Mouse (Mus musculus) neural tube, embryonic 11.5 days (tissue): ENCODE measurements at regions not wholly inside any gene's neighbourhood (a gene's known extent, or its start where the extent isn't known, plus 50 kb on each side); places are given as distances from the start of the nearest gene placed in this dataset.

Experiments
- ATAC-seq: fragments of 200-750 bp; cut with Nextera tagmentation; 2 replicates; pipeline ENCODE4 v1.8.0; 2017; ENCODE audit warnings: moderate number of reproducible peaks, mild to moderate bottlenecking, moderate TSS enrichment, moderate library complexity; ENCODE audit not compliant: insufficient read depth, low FRiP score, low TSS enrichment
- DNase-seq: peaks from one replicate; pipeline ENCODE4 v3.0.0-alpha.2; 2015; ENCODE audit warnings: low spot score
- H3K27ac ChIP-seq: fragments of 300-500 bp; sonication (generic); 2 replicates; pipeline ENCODE4 v1.5.1; 2014; ENCODE audit warnings: low read depth, mild to moderate bottlenecking, low read length
- H3K27me3 ChIP-seq: fragments of 300-500 bp; sonication (generic); 2 replicates; pipeline ENCODE4 v1.6.1; 2014; ENCODE audit warnings: mild to moderate bottlenecking, low read length, mixed read lengths; ENCODE audit not compliant: control insufficient read depth, insufficient read depth
- H3K36me3 ChIP-seq: fragments of 300-500 bp; sonication (generic); 2 replicates; pipeline ENCODE4 v1.6.1; 2014; ENCODE audit warnings: mild to moderate bottlenecking, low read length, moderate library complexity, mixed read lengths; ENCODE audit not compliant: control insufficient read depth, insufficient read depth
- H3K4me1 ChIP-seq: fragments of 300-500 bp; sonication (generic); 2 replicates; pipeline ENCODE4 v1.6.1; 2014; ENCODE audit warnings: low read length, mixed read lengths; ENCODE audit not compliant: control insufficient read depth, insufficient read depth
- H3K4me2 ChIP-seq: fragments of 300-500 bp; sonication (generic); 2 replicates; pipeline ENCODE4 v1.6.1; 2014; ENCODE audit warnings: low read depth, mild to moderate bottlenecking, moderate library complexity
- H3K4me3 ChIP-seq: fragments of 300-500 bp; sonication (generic); 2 replicates; pipeline ENCODE4 v1.5.1; 2014; ENCODE audit warnings: low read depth, low read length
- H3K9ac ChIP-seq: fragments of 300-500 bp; sonication (generic); 2 replicates; pipeline ENCODE4 v1.6.1; 2014; ENCODE audit warnings: mild to moderate bottlenecking, low read length
- H3K9me3 ChIP-seq: fragments of 300-500 bp; sonication (generic); 2 replicates; pipeline ENCODE4 v1.6.1; 2016; ENCODE audit warnings: low read length; ENCODE audit not compliant: control insufficient read depth
- WGBS: fragments of 180-500 bp; shearing (Covaris S2); extraction: QIAGEN DNeasy Blood & Tissue Kit; methylation state at CpG from one replicate; pipeline ENCODE4 v1.1.7; 2014; 5-methylcytosine and 5-hydroxymethylcytosine counted together

DNA sequence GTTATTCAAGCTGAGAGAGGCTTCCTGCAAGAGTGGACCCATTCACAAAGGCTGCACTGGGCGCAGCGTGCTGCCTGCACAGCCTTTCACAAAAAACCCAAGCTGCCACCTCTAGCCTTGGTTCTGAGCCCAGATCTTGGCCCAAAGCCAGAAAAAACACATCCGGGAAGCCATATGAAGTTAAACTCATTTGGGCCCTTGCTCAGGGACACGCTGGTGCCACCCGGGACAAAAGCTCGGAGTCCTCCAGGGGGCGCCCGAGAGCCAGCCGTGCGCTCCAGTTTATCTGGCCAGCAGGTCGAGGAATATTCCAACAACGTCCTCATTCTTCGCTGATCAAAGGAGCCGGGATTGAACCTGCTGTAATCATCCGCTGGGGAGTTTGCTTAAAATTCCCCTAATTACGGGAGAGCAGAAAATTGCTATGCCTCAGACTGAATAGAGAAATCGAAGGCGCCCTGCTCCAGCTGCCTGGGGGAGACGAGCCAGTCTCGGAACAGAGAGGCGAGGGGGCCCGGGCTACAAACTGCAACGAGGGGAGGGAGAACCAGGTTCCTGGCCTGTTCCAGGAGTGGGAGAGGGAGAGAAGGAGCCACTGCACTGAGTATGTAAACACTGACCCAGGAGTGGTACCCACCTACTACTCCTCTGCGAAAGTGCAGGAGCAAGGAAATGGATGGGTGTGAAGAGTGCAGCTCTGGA lies 123.0 kb upstream of the Thy1 start:
- Histone ChIP-seq H3K4me1 (peaks cover 17% of the 10 kb centered on the region; the same call in 1 of the 2 replicates), H3K9ac (peak overlapping the region; percentile 31; the same call in 1 of the 2 replicates), H3K27me3 (peaks cover 5% of the 10 kb centered on the region; the same call in 1 of the 2 replicates), H3K27ac (no peak overlapping the region), H3K4me3 (no peak overlapping the region), H3K9me3 (no peaks in the 10 kb centered on the region), H3K4me2 (peak overlapping the region; percentile 34), H3K36me3 (no peaks in the 10 kb centered on the region)
- ATAC-seq, result no peak
- 12% methylated on average over 24 of the region's 24 CpGs for WGBS
- DNase-seq, result peak; percentile 84

DNA sequence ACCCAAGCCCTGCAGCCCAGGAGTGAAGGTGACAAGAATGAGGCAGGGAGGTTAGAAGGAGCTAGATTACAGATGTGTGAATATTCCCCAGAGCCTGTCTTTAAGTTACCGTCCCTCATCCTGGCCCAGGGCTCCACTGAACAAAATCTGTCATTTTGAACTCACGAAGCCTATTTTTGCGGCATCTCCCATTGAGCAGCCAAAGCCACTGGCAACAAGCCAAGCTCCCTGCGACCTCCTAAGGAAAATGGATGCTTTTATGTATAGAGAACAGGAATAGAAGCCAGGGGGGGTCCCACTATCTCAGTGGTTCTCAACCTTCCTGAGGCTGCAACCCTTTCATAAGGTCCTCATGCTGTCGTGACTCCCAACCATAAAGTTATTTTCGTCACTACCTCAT lies 121.0 kb upstream of the Thy1 start:
- no peak overlapping the region for H3K27ac ChIP-seq
- peaks cover 5% of the 10 kb centered on the region; the same call in 1 of the 2 replicates for H3K27me3 ChIP-seq
- DNase-seq, result no peak
- no peak overlapping the region for H3K4me3 ChIP-seq
- no peak for ATAC-seq
- H3K9me3 ChIP-seq, result no peaks in the 10 kb centered on the region
- H3K4me1 ChIP-seq, result peaks cover 17% of the 10 kb centered on the region; the same call in 1 of the 2 replicates
- 50% methylated on average over 6 of the region's 6 CpGs for WGBS
- H3K4me2 ChIP-seq, result no peak overlapping the region
- H3K36me3 ChIP-seq, result no peaks in the 10 kb centered on the region
- H3K9ac ChIP-seq, result no peak overlapping the region

DNA sequence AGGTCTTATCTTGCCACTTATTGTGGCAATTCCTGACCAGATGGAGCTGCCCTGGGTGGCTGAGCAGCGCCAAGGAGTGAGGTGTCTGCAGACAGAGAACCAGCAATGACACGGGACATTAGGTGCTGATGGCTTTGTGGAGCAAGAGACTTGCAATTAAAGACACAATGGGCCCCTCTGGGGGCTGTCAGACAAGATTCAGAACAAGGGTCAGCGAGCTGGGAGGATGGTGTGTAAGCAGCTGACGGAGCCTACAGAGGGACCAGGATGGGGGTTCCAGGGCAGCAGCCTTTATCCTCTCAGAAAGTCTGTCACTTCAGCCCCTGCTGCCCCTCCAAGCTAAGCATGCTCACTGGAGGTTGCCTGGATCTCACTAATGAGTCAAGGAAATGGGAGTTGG lies 120.1 kb upstream of the Thy1 start:
- Histone ChIP-seq H3K9ac (no peak overlapping the region), H3K4me3 (no peak overlapping the region), H3K4me1 (peaks cover 17% of the 10 kb centered on the region; the same call in 1 of the 2 replicates), H3K27me3 (peaks cover 5% of the 10 kb centered on the region; the same call in 1 of the 2 replicates), H3K9me3 (no peaks in the 10 kb centered on the region), H3K4me2 (no peak overlapping the region), H3K36me3 (no peaks in the 10 kb centered on the region), H3K27ac (no peak overlapping the region)
- ATAC-seq (no peak), DNase-seq (no peak)
- WGBS, result 10% methylated on average over 4 of the region's 4 CpGs

DNA sequence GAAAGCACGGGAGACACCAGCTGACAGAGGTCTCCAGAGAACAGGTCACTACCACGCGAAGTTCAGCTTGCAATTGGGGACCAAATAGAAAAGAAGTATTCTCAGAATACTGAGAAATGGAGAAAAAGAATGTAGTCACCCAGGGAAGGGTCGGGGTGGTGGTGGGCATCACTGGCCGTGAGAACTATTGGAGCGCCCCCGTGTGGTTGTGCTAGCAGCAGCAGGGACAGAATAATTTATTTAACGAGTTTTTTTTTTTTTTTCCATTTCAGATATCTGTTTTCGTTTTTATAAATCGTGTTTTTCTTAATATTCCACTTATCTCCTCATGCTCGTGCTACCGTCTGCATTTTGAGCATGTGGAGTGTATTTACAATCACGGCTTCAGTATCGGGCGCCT lies 118.4 kb upstream of the Thy1 start:
- Histone ChIP-seq H3K27me3 (peaks cover 5% of the 10 kb centered on the region; the same call in 1 of the 2 replicates), H3K9me3 (no peaks in the 10 kb centered on the region), H3K4me2 (no peak overlapping the region), H3K36me3 (no peaks in the 10 kb centered on the region), H3K4me1 (peaks cover 24% of the 10 kb centered on the region), H3K4me3 (no peak overlapping the region), H3K27ac (no peak overlapping the region), H3K9ac (no peak overlapping the region)
- DNase-seq (peak; percentile 51), ATAC-seq (no peak)
- 39% methylated on average over 15 of the region's 15 CpGs for WGBS

DNA sequence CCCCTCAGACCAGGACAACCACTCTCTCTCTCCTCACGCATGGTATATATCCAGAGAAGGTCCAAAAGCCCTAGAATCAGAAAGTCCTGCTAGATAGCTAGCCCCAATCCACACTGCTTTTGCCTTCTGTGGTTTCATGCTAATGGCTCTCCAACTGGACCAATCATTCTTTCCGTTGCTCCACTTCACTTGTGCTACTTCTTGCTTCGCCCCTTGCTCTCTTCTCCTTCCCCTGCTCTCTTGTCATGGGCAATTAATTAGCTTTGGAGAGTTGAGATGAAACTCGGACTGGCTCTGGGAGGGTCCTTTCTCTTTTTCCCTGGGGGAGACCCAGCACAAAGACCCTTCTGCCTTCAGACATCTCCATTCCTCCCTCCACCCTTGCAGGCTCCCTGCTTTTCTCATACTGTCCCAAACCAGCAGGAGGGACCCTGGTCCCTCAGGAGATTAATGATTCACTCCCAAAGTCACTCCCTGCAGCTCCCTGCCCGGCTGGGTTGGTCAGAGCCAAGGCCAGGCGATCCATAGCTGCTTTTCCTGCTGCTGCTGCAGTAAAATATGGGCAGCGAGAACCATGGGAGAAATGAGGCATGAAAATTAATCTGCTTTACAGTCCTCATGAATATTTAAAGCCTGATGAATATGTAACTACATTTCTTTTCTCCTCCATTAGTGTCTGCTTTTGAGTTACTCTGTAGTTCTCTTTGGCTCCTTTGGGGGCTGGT lies 113.7 kb upstream of the Thy1 start:
- ATAC-seq, result peak; percentile 81
- DNase-seq, result peak; percentile 79
- Histone ChIP-seq H3K4me3 (no peak overlapping the region), H3K4me2 (no peak overlapping the region), H3K27ac (peak overlapping the region; percentile 64), H3K9me3 (no peaks in the 10 kb centered on the region), H3K27me3 (no peaks in the 10 kb centered on the region), H3K36me3 (no peaks in the 10 kb centered on the region), H3K9ac (no peak overlapping the region), H3K4me1 (peaks cover 32% of the 10 kb centered on the region)
- 23% methylated on average over 7 of the region's 7 CpGs for WGBS

DNA sequence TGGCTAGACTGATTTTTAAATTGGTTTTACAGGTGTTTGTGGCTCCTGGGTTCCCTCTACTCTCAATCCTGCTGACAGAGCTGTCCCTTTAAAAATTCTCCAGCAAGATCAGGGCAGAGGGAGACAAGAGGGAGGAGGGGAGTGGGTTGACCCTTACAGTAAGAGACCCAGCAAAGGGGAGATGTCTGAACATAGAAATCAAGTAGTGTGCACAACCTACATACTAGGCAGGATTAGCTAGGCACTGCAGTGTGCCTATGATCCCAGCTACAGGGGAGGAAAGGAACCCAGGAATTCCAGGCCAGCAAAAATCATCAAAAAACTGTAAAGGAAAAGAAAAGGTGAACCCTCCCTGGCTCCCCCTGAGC lies 113.2 kb upstream of the Thy1 start:
- H3K27ac ChIP-seq, result peak overlapping the region; percentile 64
- no peak overlapping the region for H3K9ac ChIP-seq
- peaks cover 34% of the 10 kb centered on the region for H3K4me1 ChIP-seq
- ATAC-seq, result peak; percentile 24; the same call in 1 of the 2 replicates
- no peak overlapping the region for H3K4me2 ChIP-seq
- H3K36me3 ChIP-seq, result no peaks in the 10 kb centered on the region
- no peaks in the 10 kb centered on the region for H3K9me3 ChIP-seq
- H3K4me3 ChIP-seq, result no peak overlapping the region
- no peaks in the 10 kb centered on the region for H3K27me3 ChIP-seq
- no peak for DNase-seq

DNA sequence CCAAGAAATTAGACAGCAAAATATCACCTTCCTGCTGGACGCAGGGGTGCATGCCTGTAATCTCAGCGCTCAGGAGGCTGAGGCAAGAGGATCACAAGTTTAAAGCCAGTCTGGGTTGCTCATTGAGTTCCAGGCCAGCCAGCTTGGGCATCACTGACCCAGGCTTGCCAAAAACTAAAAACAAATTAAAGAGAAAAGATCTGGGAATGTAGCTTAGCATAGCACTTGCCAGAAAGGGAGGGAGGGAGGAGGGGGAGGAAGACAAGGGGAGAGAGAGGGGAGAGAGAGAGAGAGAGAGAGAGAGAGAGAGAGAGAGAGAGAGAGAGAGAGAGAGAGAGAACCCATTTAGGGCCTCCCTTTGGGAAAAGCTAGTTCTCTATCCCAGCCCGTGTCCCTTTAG lies 112.7 kb upstream of the Thy1 start:
- DNase-seq, result no peak
- Histone ChIP-seq H3K4me1 (peaks cover 34% of the 10 kb centered on the region), H3K27ac (peak overlapping the region; percentile 64; the same call in 1 of the 2 replicates), H3K9ac (no peak overlapping the region), H3K9me3 (no peaks in the 10 kb centered on the region), H3K4me3 (no peak overlapping the region), H3K27me3 (no peaks in the 10 kb centered on the region), H3K4me2 (no peak overlapping the region), H3K36me3 (no peaks in the 10 kb centered on the region)
- WGBS, result 80% methylated on average over 3 of the region's 3 CpGs
- no peak for ATAC-seq

DNA sequence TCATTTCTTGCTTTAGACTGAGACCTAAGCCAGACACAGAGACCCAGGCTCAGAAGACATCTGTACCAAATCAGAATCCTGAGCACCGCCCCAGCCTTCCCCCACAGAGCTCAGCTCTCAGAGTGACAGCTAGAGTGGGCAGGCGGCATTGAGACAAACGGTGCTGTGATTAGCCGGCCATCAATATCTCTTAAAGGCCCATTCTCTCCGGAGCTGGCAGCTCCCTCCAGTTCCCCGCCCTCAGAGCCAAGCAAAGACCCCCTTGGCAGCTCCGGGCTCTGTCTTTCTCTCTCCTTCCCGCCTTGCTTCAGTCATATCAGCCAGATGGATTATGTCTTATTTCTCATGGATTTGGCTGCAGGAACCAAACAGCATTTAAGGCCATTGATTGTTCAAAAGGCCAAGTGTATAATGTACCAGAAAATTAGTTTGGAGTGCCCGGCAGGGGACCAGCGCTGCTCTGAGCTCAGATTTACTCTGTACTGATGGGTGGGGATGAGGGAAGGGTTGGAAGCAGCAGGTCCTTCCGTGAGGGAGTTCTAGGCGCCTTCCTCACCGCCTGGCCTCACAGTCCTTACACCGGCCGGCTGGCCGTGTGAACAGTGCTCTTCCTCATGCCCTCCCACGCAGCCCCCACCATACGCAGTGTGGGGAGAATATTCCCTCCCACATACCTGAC lies 109.0 kb upstream of the Thy1 start:
- Histone ChIP-seq H3K4me3 (no peak overlapping the region), H3K9me3 (no peaks in the 10 kb centered on the region), H3K27ac (peak overlapping the region; percentile 17; the same call in 1 of the 2 replicates), H3K9ac (no peak overlapping the region), H3K4me1 (peaks cover 30% of the 10 kb centered on the region), H3K27me3 (no peaks in the 10 kb centered on the region), H3K4me2 (no peak overlapping the region; the same call in 1 of the 2 replicates), H3K36me3 (no peaks in the 10 kb centered on the region)
- 9% methylated on average over 18 of the region's 18 CpGs for WGBS
- ATAC-seq (peak; percentile 54), DNase-seq (peak; percentile 77)
